Mouse (Mus musculus) liver, adult 2 months (tissue): ENCODE measurements around the gene Tead1. TPM values are rescaled to one million over a fixed set of nuclear protein-coding genes. Genes with fewer than 3 reads are reported as not detected.

Experiments
- DNase-seq: peaks from one replicate; pipeline ENCODE4 v3.0.0-alpha.2; 2011; ENCODE audit warnings: low read depth, low spot score; ENCODE audit errors: extremely low read depth
- H3K27ac ChIP-seq: fragments of 200-500 bp; replicated peaks from 2 replicates; pipeline ENCODE4 v1.5.1; 2012; ENCODE audit warnings: low read depth, mild to moderate bottlenecking, control low read depth, inconsistent platforms, low read length; ENCODE audit not compliant: insufficient read depth
- H3K27me3 ChIP-seq: fragments of 200-500 bp; 2 replicates; pipeline ENCODE4 v1.6.1; 2012; ENCODE audit warnings: mild to moderate bottlenecking, moderate library complexity, low read length, inconsistent platforms; ENCODE audit not compliant: control insufficient read depth, insufficient read depth
- H3K36me3 ChIP-seq: fragments of 200-500 bp; 2 replicates; pipeline ENCODE4 v1.6.1; 2012; ENCODE audit warnings: low read length, inconsistent platforms; ENCODE audit not compliant: control insufficient read depth, insufficient read depth
- H3K4me1 ChIP-seq: fragments of 200-500 bp; 2 replicates; pipeline ENCODE4 v1.6.1; 2011; ENCODE audit warnings: low read length; ENCODE audit not compliant: control insufficient read depth, insufficient read depth
- H3K4me3 ChIP-seq: fragments of 200-500 bp; 2 replicates; pipeline ENCODE4 v1.5.1; 2011; ENCODE audit warnings: low read depth, mild to moderate bottlenecking, control low read depth, low read length, moderate library complexity; ENCODE audit not compliant: insufficient read depth
- H3K79me2 ChIP-seq: fragments of 200-500 bp; 2 replicates; pipeline ENCODE4 v1.6.1; 2012; ENCODE audit warnings: inconsistent platforms, mild to moderate bottlenecking, low read length, moderate library complexity; ENCODE audit not compliant: control insufficient read depth, insufficient read depth
- H3K9ac ChIP-seq: fragments of 200-500 bp; 2 replicates; pipeline ENCODE4 v1.6.1; 2012; ENCODE audit warnings: low read depth, mild to moderate bottlenecking, control low read depth, inconsistent platforms, low read length
- CTCF ChIP-seq: fragments of 200-500 bp; IDR thresholded peaks from 2 replicates; pipeline ENCODE4 v1.5.1; 2011; ENCODE audit warnings: low read depth, low read length, control low read depth
- POLR2A ChIP-seq: fragments of 200-500 bp; IDR thresholded peaks from 2 replicates; pipeline ENCODE4 v1.6.1; 2011; ENCODE audit warnings: low read length, control low read depth; ENCODE audit not compliant: insufficient read depth; ENCODE audit errors: extremely low read depth
- WGBS: fragments of 180-500 bp; shearing (Covaris S2); methylation state at CpG from one replicate; pipeline ENCODE4 v1.1.7; 2018; 5-methylcytosine and 5-hydroxymethylcytosine counted together
- polyA plus RNA-seq: library from polyadenylated mRNA; depleted of rRNA; stranded (reverse); fragments of >200 nt; gene quantifications from 2 replicates; pipeline ENCODE4 v1.2.3, GENCODE M21; 2012
- total RNA-seq: library from RNA; depleted of rRNA; stranded (reverse); fragments of >200 nt; gene quantifications from 2 replicates; pipeline ENCODE4 v1.2.3, GENCODE M21; 2014

The Tead1 gene
- total and polyA plus RNA-seq, 2 experiments: 2.3 to 4.1 TPM

GRCm38 (mm10) chr7:112714783-112715182 is 35.7 kb downstream of the Tead1 start:
- no peak for TF ChIP-seq CTCF
- no peak for TF ChIP-seq POLR2A
- Histone ChIP-seq H3K36me3 (no peaks in the 10 kb centered on the region), H3K9ac (no peak overlapping the region), H3K4me1 (peaks cover 13% of the 10 kb centered on the region; the same call in 1 of the 2 replicates), H3K27me3 (no peaks in the 10 kb centered on the region), H3K27ac (no peak overlapping the region), H3K4me3 (no peak overlapping the region), H3K79me2 (peaks cover 7% of the 10 kb centered on the region)
- 60% methylated on average over 6 of the region's 6 CpGs for WGBS
- no peak for DNase-seq

DNA sequence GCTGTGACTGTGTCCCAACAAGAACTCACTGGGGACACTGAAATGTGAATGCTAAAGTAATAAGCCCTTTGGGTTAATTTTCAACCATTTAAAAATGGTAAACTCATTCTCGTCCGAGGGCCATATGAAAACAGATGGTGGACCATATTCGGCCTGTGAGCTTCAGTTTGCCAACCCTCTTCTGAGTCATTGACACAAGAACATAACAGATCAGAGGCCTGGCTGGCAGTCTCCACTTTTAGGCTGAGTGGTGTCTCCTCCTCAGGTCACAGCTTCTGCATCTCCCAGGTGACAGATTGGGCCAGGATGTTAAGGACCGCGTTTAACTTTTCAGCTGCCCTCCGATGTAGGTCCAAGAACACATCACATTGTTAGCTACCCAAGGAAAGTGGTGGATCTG is 37.6 kb downstream of the Tead1 start:
- Histone ChIP-seq H3K4me1 (peaks cover 13% of the 10 kb centered on the region; the same call in 1 of the 2 replicates), H3K36me3 (no peaks in the 10 kb centered on the region), H3K79me2 (peaks cover 10% of the 10 kb centered on the region), H3K27me3 (no peaks in the 10 kb centered on the region), H3K9ac (no peak overlapping the region), H3K27ac (no peak overlapping the region), H3K4me3 (no peak overlapping the region)
- TF ChIP-seq CTCF (no peak), POLR2A (no peak)
- 62% methylated on average over 6 of the region's 6 CpGs for WGBS
- peak; percentile 13 for DNase-seq

- Histone ChIP-seq H3K79me2 (peaks cover 17% of the 10 kb centered on the region; the same call in 1 of the 2 replicates), H3K4me3 (no peak overlapping the region), H3K27me3 (no peaks in the 10 kb centered on the region), H3K4me1 (peaks cover 11% of the 10 kb centered on the region; the same call in 1 of the 2 replicates), H3K9ac (no peak overlapping the region), H3K36me3 (no peaks in the 10 kb centered on the region), H3K27ac (no peak overlapping the region)
- peak; percentile 15 for DNase-seq
- TF ChIP-seq POLR2A: no peak
- TF ChIP-seq CTCF: no peak
- 57% methylated on average over 2 of the region's 2 CpGs for WGBS
These were observed 38.6 kb downstream of the Tead1 start for GRCm38 (mm10) chr7:112717676-112718075.

DNA sequence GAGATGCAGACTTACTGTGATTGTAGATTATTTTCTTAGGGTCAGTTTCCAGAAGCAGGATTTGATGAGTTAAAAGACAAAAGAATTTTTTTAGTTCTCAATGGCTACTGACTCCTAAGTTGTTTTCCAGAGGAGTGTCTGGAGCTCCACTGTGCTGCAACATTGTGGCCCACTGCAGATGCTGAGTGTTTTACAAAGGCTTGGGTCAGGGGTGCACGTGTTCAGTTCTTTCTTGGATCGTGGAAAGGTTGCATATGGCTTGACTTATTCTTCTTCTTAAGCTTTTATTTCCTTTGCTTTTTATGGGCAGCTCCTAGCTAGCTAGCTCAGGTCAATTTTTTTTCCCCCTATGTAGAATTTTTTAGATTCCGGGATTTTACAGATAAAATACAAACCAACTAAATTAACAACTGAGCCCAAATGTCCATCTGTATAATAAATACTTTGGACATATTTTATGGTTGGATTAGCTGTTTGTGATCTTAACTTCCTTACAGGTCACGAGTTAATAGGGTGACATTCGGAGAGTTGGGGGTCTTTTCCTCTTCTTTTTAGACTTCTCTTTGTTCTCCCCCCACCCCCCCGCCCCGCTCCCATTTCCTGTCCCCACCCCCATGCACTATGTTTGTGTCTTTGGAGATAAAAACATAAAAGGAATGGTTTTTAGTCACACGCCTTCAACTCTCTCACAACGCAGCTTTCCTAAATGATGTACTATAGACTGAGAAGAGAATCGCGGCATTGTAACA is 40.5 kb downstream of the Tead1 start:
- no peak overlapping the region for H3K4me3 ChIP-seq
- H3K79me2 ChIP-seq: peaks cover 31% of the 10 kb centered on the region
- H3K9ac ChIP-seq: no peak overlapping the region
- no peak for DNase-seq
- 71% methylated on average over 11 of the region's 11 CpGs for WGBS
- H3K36me3 ChIP-seq: no peaks in the 10 kb centered on the region
- no peak overlapping the region for H3K27ac ChIP-seq
- TF ChIP-seq POLR2A: no peak
- TF ChIP-seq CTCF: no peak
- H3K27me3 ChIP-seq: no peaks in the 10 kb centered on the region
- peaks cover 11% of the 10 kb centered on the region; the same call in 1 of the 2 replicates for H3K4me1 ChIP-seq

DNA sequence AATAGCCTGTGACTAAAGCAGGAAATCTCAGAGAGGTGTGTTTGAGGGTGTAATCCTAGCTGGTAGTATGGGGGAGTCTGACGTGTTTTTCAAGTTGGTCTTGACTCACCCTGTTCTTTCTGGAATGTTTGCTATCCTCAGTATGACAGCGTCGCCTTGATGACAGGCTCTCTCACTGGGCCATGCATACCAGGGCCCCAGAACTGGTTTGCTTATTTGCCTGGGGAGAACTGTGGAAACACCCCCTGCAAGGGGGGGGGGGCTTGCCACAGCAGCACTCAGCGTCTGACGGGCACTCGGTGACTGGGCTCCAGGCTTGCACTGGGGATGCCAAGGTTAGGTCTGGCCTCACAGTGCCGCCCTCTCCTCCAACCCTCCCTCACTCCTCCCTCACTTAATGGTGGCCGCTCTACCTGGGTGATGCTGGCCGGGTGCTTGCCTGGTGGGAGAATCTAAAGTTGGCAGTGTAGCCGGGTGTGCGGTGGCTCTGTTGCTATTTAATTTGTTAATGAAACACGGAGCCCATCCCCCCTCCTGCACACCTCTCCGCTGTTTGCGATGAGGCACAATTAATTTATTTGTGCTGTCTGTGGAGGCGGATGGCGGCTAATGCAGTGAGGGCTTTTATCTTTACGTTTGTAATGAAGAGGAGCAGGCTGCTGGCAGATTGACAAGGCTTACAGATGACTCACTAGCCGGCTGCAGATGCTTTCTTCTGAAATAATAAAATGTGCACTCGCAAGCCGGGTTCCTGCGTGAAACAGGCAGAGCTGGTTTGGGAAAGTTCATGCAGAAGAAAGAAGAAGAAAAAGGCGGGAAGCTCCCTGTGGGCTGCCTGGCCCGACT is 41.2 kb downstream of the Tead1 start:
- no peak overlapping the region for H3K27ac ChIP-seq
- H3K36me3 ChIP-seq: no peaks in the 10 kb centered on the region
- H3K27me3 ChIP-seq: no peaks in the 10 kb centered on the region
- H3K9ac ChIP-seq: no peak overlapping the region
- H3K4me3 ChIP-seq: no peak overlapping the region
- DNase-seq: no peak
- peaks cover 27% of the 10 kb centered on the region for H3K79me2 ChIP-seq
- peaks cover 11% of the 10 kb centered on the region; the same call in 1 of the 2 replicates for H3K4me1 ChIP-seq
- 52% methylated on average over 23 of the region's 23 CpGs for WGBS
- TF ChIP-seq POLR2A (no peak), CTCF (no peak)
